Mouse (Mus musculus) heart, postnatal 25 days (tissue): ENCODE measurements at regions not wholly inside any gene's neighbourhood (a gene's known extent, or its start where the extent isn't known, plus 50 kb on each side); places are given as distances from the start of the nearest gene placed in this dataset.
A peak's percentile ranks its signal among the peaks of the same experiment; 100 is the strongest.

Source experiments
- DNase-seq: peaks from one replicate; pipeline ENCODE4 v3.0.0; 2022; ENCODE audit warnings: low spot score
- intact Hi-C: fragments of 180-260 bp; cut with DNase I; formaldehyde crosslinking; loops from one replicate; pipeline ENCODE4 v1.15.1; 2025

GRCm38 (mm10) chr16:78490245-78490644 lies 86.3 kb downstream of the D16Ertd472e start:
- DNase-seq = peak; percentile 12
- intact Hi-C loops = no loop called here

GRCm38 (mm10) chr16:78489604-78490003 lies 86.9 kb downstream of the D16Ertd472e start:
- intact Hi-C loops = no loop called here
- no peak for DNase-seq

GRCm38 (mm10) chr16:78486531-78486930 lies 90.0 kb downstream of the D16Ertd472e start:
- no peak for DNase-seq
- intact Hi-C loops = no loop called here

- no peak for DNase-seq
- intact Hi-C loops = loop anchor here (5.0 kb wide), 1 partner anchor 93 kb away; the partner anchor contains the start of gene D16Ertd472e
These were observed 92.2 kb downstream of the D16Ertd472e start for GRCm38 (mm10) chr16:78484319-78484718.

- intact Hi-C loops = loop anchor here (5.0 kb wide), 1 partner anchor 96 kb away; the partner anchor contains the start of gene D16Ertd472e
- no peak for DNase-seq
These were observed 94.9 kb downstream of the D16Ertd472e start for GRCm38 (mm10) chr16:78481571-78481970.

- intact Hi-C loops = loop anchor here (5.0 kb wide), 1 partner anchor 96 kb away; the partner anchor contains the start of gene D16Ertd472e
- no peak for DNase-seq
These were observed 95.4 kb downstream of the D16Ertd472e start for GRCm38 (mm10) chr16:78481065-78481464.

- no peak for DNase-seq
- intact Hi-C loops = loop anchor here (5.0 kb wide), 1 partner anchor 97 kb away; the partner anchor contains the start of gene D16Ertd472e
These were observed 96.2 kb downstream of the D16Ertd472e start for GRCm38 (mm10) chr16:78480261-78480660.

GRCm38 (mm10) chr16:78473456-78473855 lies 96.5 kb upstream of the Btg3 start:
- no peak for DNase-seq

GRCm38 (mm10) chr16:78459996-78460395 lies 83.0 kb upstream of the Btg3 start:
- DNase-seq = no peak
- intact Hi-C loops = no loop called here

More at GRCm38 (mm10) chr16:78473456-78473855, 96.5 kb upstream of the Btg3 start:
- intact Hi-C loops = no loop called here

GRCm38 (mm10) chr16:78457731-78458151 lies 80.7 kb upstream of the Btg3 start:
- no peak for DNase-seq
- intact Hi-C loops = no loop called here

GRCm38 (mm10) chr16:78456345-78456744 lies 79.4 kb upstream of the Btg3 start:
- intact Hi-C loops = no loop called here
- no peak for DNase-seq

- intact Hi-C loops = loop anchor here (5.0 kb wide), 2 partner anchors 123 to 257 kb away; partner anchors contain the start of gene D16Ertd472e
- no peak for DNase-seq
These were observed 77.5 kb upstream of the Btg3 start for GRCm38 (mm10) chr16:78454509-78454908.

GRCm38 (mm10) chr16:78452303-78452702 lies 75.3 kb upstream of the Btg3 start:
- DNase-seq = no peak
- intact Hi-C loops = loop anchor here (2.0 to 5.0 kb wide), 3 partner anchors 125 to 255 kb away; partner anchors contain the start of gene D16Ertd472e

GRCm38 (mm10) chr16:78451750-78452149 lies 74.8 kb upstream of the Btg3 start:
- intact Hi-C loops = loop anchor here (2.0 to 5.0 kb wide), 3 partner anchors 126 to 254 kb away; partner anchors contain the start of gene D16Ertd472e
- no peak for DNase-seq

- DNase-seq = no peak
- intact Hi-C loops = loop anchor here (5.0 kb wide), 2 partner anchors 126 to 254 kb away; partner anchors contain the start of gene D16Ertd472e
These were observed 74.3 kb upstream of the Btg3 start for GRCm38 (mm10) chr16:78451251-78451650.

GRCm38 (mm10) chr16:78449231-78449630 lies 72.2 kb upstream of the Btg3 start:
- intact Hi-C loops = no loop called here
- no peak for DNase-seq

- no peak for DNase-seq
These were observed 66.3 kb upstream of the Btg3 start for GRCm38 (mm10) chr16:78443262-78443661.

GRCm38 (mm10) chr16:78442830-78443229 lies 65.8 kb upstream of the Btg3 start:
- intact Hi-C loops = no loop called here
- DNase-seq = no peak

More at GRCm38 (mm10) chr16:78443262-78443661, 66.3 kb upstream of the Btg3 start:
- intact Hi-C loops = no loop called here

- intact Hi-C loops = no loop called here
- no peak for DNase-seq
These were observed 65.0 kb upstream of the Btg3 start for GRCm38 (mm10) chr16:78441961-78442360.

GRCm38 (mm10) chr16:78435707-78436106 lies 58.7 kb upstream of the Btg3 start:
- no peak for DNase-seq
- intact Hi-C loops = no loop called here

GRCm38 (mm10) chr16:78427470-78428041 lies 50.6 kb upstream of the Btg3 start:
- intact Hi-C loops = loop anchor here (5.0 kb wide), 2 partner anchors 35 to 50 kb away; partner anchors contain the start of gene Btg3

More at GRCm38 (mm10) chr16:78427470-78428041, 50.6 kb upstream of the Btg3 start:
- peak; percentile 8 for DNase-seq
